Mouse (Mus musculus) liver, embryonic 14.5 days (tissue): ENCODE data around the gene Idi1. TPM values are rescaled to one million over a fixed set of nuclear protein-coding genes. Genes with fewer than 3 reads are reported as not detected.
"Not testable (repeated sequence)": the region's sequence is repeated elsewhere in the genome, so short reads cannot be mapped to it uniquely, and the experiment has no call there.

Experiments used
- ATAC-seq: fragments of 200-750 bp; cut with Nextera tagmentation; 2 replicates; pipeline ENCODE4 v1.8.0; 2017; ENCODE audit warnings: moderate number of reproducible peaks, mild to moderate bottlenecking, moderate library complexity; ENCODE audit not compliant: insufficient read depth
- DNase-seq, 3 experiments: peaks; one replicate each; pipeline ENCODE4 v3.0.0-alpha.2; 2012 to 2013; ENCODE audit warnings: low read depth in 3 of 3, low spot score in 3 of 3
- H3K27ac ChIP-seq: fragments of 300-500 bp; sonication (generic); 2 replicates; pipeline ENCODE4 v1.5.1; 2014; ENCODE audit warnings: moderate library complexity, mild to moderate bottlenecking, control low read depth, inconsistent platforms
- H3K27me3 ChIP-seq: fragments of 300-500 bp; sonication (generic); 2 replicates; pipeline ENCODE4 v1.6.1; 2014; ENCODE audit warnings: mild to moderate bottlenecking, low read length, moderate library complexity; ENCODE audit not compliant: control insufficient read depth, insufficient read depth
- H3K36me3 ChIP-seq: fragments of 300-500 bp; sonication (generic); replicated peaks from 2 replicates; pipeline ENCODE4 v1.6.1; 2014; ENCODE audit warnings: low read depth; ENCODE audit not compliant: control insufficient read depth, insufficient read depth
- H3K4me1 ChIP-seq, 2 experiments: fragments of 200-500 bp in 1 of 2; fragments of 300-500 bp in 1 of 2; sonication (generic) in 1 of 2; replicated peaks; 2 replicates each; pipeline ENCODE4 v1.6.1; 2012 to 2014; ENCODE audit warnings: antibody characterized with exemption in 1 of 2, inconsistent platforms in 1 of 2, low read length in 1 of 2; ENCODE audit not compliant: control insufficient read depth in 2 of 2, insufficient read depth in 2 of 2
- H3K4me2 ChIP-seq: fragments of 300-500 bp; sonication (generic); 2 replicates; pipeline ENCODE4 v1.6.1; 2014; ENCODE audit warnings: low read depth, mild to moderate bottlenecking, control low read depth, moderate library complexity
- H3K4me3 ChIP-seq, 2 experiments: fragments of 200-500 bp in 1 of 2; fragments of 300-500 bp in 1 of 2; sonication (generic) in 1 of 2; 2 replicates each; pipeline ENCODE4 v1.5.1; 2012 to 2014; ENCODE audit warnings: low read depth in 2 of 2, low read length in 2 of 2, mild to moderate bottlenecking in 2 of 2, control low read depth in 1 of 2, inconsistent platforms in 1 of 2, moderate library complexity in 1 of 2; ENCODE audit not compliant: insufficient read depth in 1 of 2
- H3K9ac ChIP-seq: fragments of 300-500 bp; sonication (generic); replicated peaks from 2 replicates; pipeline ENCODE4 v1.6.1; 2014; ENCODE audit warnings: mild to moderate bottlenecking, control low read depth, moderate library complexity
- H3K9me3 ChIP-seq: fragments of 300-500 bp; sonication (generic); 2 replicates; pipeline ENCODE4 v1.6.1; 2016; ENCODE audit warnings: low read length, mixed read lengths; ENCODE audit not compliant: control insufficient read depth
- CTCF ChIP-seq: IDR thresholded peaks from 2 replicates; pipeline ENCODE4 v1.5.1; 2016; ENCODE audit warnings: antibody characterized with exemption, low read depth, control low read depth
- EP300 ChIP-seq: IDR thresholded peaks from 2 replicates; pipeline ENCODE4 v1.6.1; 2016; ENCODE audit warnings: antibody characterized with exemption, low read depth
- WGBS: fragments of 180-500 bp; shearing (Covaris S2); extraction: QIAGEN DNeasy Blood & Tissue Kit; methylation state at CpG from one replicate; pipeline ENCODE4 v1.1.7; 2014; ENCODE audit not compliant: insufficient replicate concordance; 5-methylcytosine and 5-hydroxymethylcytosine counted together
- polyA plus RNA-seq, 2 experiments: library from polyadenylated mRNA; depleted of rRNA in 1 of 2; stranded (reverse) in 1 of 2; unstranded in 1 of 2; fragments of >200 nt; fragmentation: Nextera tagmentation in 1 of 2; extraction: Ambion mirVana in 1 of 2; gene quantifications; 2 replicates each; pipeline versions ENCODE4 v1.2.1 to v1.2.3; 2012 to 2014

The Idi1 gene
- polyA plus RNA-seq, 2 experiments: 49.3 to 78.1 TPM

- DNase-seq: no peak
- WGBS: 4% methylated on average over 9 of the region's 9 CpGs
- peaks cover 0 to 2% of the 10 kb centered on the region in 2 experiments; a peak in 1 of 4 replicates for H3K4me1 ChIP-seq
- peaks cover 9% of the 10 kb centered on the region for H3K36me3 ChIP-seq
- peak overlapping the region; percentile 69 for H3K9ac ChIP-seq
- H3K9me3 ChIP-seq: no peaks in the 10 kb centered on the region
- TF ChIP-seq CTCF (no peak), EP300 (no peak)
- no peak for ATAC-seq
- H3K4me2 ChIP-seq: peak overlapping the region; percentile 86
- peak overlapping the region; percentile 12 for H3K27ac ChIP-seq
- no peaks in the 10 kb centered on the region for H3K27me3 ChIP-seq
- peak overlapping the region; percentile 70 to 71 for H3K4me3 ChIP-seq
These were observed 872 bp downstream of the Idi1 start for GRCm38 (mm10) chr13:8886185-8886560.

- ATAC-seq (no peak), DNase-seq (peak in 1 of 3 experiments; percentile 50)
- no peaks in the 10 kb centered on the region for H3K9me3 ChIP-seq
- no peak overlapping the region for H3K27ac ChIP-seq
- peaks cover 0 to 2% of the 10 kb centered on the region in 2 experiments; a peak in 1 of 4 replicates for H3K4me1 ChIP-seq
- no peak for TF ChIP-seq EP300
- peak; percentile 63 for TF ChIP-seq CTCF
- H3K36me3 ChIP-seq: peaks cover 13% of the 10 kb centered on the region
- WGBS: 85% methylated on average over 1 of the region's 1 CpGs
- H3K4me3 ChIP-seq: no peak overlapping the region
- H3K4me2 ChIP-seq: no peak overlapping the region
- no peaks in the 10 kb centered on the region for H3K27me3 ChIP-seq
- no peak overlapping the region for H3K9ac ChIP-seq
These were observed 3.3 kb downstream of the Idi1 start for GRCm38 (mm10) chr13:8888603-8889002.

- not testable (repeated sequence) for H3K4me1 ChIP-seq, H3K4me3 ChIP-seq, DNase-seq, H3K4me2 ChIP-seq, H3K27me3 ChIP-seq, H3K9me3 ChIP-seq, ATAC-seq, H3K27ac ChIP-seq, H3K9ac ChIP-seq, H3K36me3 ChIP-seq
- WGBS: 60% methylated on average over 2 of the region's 2 CpGs
These were observed 20.7 kb downstream of the Idi1 start for GRCm38 (mm10) chr13:8905986-8906385.

GRCm38 (mm10) chr13:8913890-8914289 lies 28.6 kb downstream of the Idi1 start:
- not testable (repeated sequence) for H3K27me3 ChIP-seq, H3K4me3 ChIP-seq, H3K9me3 ChIP-seq, H3K27ac ChIP-seq, H3K4me1 ChIP-seq, H3K36me3 ChIP-seq, H3K9ac ChIP-seq, H3K4me2 ChIP-seq, ATAC-seq, DNase-seq
- WGBS: 74% methylated on average over 8 of the region's 8 CpGs

- Histone ChIP-seq H3K27me3 (no peaks in the 10 kb centered on the region), H3K4me1 (no peaks in the 10 kb centered on the region), H3K27ac (no peak overlapping the region), H3K9me3 (no peaks in the 10 kb centered on the region), H3K4me3 (no peak overlapping the region), H3K4me2 (no peak overlapping the region), H3K9ac (no peak overlapping the region), H3K36me3 (no peaks in the 10 kb centered on the region)
- ATAC-seq: peak; percentile 45; the same call in 1 of the 2 replicates
- no peak for DNase-seq
- 20% methylated on average over 2 of the region's 2 CpGs for WGBS
- TF ChIP-seq CTCF (no peak), EP300 (no peak)
These were observed 48.2 kb downstream of the Idi1 start for GRCm38 (mm10) chr13:8933499-8933898.

- not testable (repeated sequence) for H3K4me1 ChIP-seq, H3K27me3 ChIP-seq, H3K9ac ChIP-seq, H3K4me3 ChIP-seq, H3K9me3 ChIP-seq, DNase-seq, H3K36me3 ChIP-seq, H3K4me2 ChIP-seq, ATAC-seq, H3K27ac ChIP-seq
- 56% methylated on average over 6 of the region's 6 CpGs for whole genome bisulfite sequencing
These were observed 52.4 kb downstream of the Idi1 start for GRCm38 (mm10) chr13:8937611-8938140.

GRCm38 (mm10) chr13:8941110-8941509 lies 55.8 kb downstream of the Idi1 start:
- not testable (repeated sequence) for H3K9ac ChIP-seq, H3K27ac ChIP-seq, H3K4me2 ChIP-seq, H3K4me3 ChIP-seq, H3K27me3 ChIP-seq, ATAC-seq, DNase-seq, H3K9me3 ChIP-seq, H3K4me1 ChIP-seq, H3K36me3 ChIP-seq
- 42% methylated on average over 4 of the region's 4 CpGs for WGBS

GRCm38 (mm10) chr13:8941701-8942100 lies 56.4 kb downstream of the Idi1 start:
- not testable (repeated sequence) for DNase-seq, H3K4me1 ChIP-seq, H3K4me2 ChIP-seq, H3K36me3 ChIP-seq, H3K27ac ChIP-seq, H3K4me3 ChIP-seq, H3K27me3 ChIP-seq, H3K9me3 ChIP-seq, H3K9ac ChIP-seq
- no CpG with 5 or more reads among the region's 5 CpGs for WGBS
- 0 out of 2 replicates have a peak, but pooled peaks have one; percentile 19 for ATAC-seq
